Mouse (Mus musculus): ENCODE measurements around the gene Sprr2a3. TPM values are rescaled to one million over a fixed set of nuclear protein-coding genes. Genes with fewer than 3 reads are reported as not detected.

Gene Sprr2a3
- total RNA-seq (2023): not detected

DNA sequence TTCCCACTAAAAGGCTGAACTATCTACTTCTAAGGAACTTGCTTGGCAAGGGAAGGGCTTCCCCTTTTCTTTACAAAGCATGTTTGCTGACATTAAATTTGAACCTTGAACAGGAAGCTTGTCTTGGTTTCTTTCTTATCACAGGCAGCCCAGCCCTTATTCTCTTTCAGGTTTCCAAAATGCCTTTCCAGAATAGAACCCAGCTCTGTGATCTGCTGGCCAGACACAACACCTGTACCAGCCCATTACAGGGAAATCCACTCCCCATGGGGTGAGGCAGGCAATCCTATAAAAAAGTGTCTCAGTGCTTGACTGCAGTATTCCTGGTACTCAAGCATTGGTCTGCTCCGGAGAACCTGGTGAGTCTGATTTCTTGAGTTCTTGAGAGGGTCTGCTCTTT is at the start of gene Sprr2a3:
Sprr2a3 (plus strand) TSS at position 317 of the 400 bp plus-strand sequence.

DNA sequence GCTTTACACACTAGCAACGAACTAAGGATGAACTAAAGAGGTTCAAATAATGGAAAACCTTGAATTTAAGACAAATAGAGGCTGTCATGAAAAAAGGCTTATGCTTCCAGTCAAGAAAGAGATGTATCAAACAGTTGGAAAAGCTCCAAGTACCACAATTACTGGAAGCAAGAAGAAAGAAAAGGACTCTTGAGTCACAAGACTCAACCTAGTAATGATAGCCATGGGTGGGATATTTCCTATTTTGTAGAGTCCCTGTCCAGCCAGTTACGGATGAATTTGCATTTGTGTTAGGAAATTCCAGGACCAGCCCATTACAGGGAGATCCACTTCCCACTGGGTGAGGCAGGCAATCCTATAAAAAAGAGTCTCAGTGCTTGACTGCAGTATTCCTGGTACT is 31.1 kb downstream of the Sprr2a3 start, which contains the start of gene Sprr2b:
Sprr2b (plus strand) TSS at position 301 of the 400 bp plus-strand sequence.

DNA sequence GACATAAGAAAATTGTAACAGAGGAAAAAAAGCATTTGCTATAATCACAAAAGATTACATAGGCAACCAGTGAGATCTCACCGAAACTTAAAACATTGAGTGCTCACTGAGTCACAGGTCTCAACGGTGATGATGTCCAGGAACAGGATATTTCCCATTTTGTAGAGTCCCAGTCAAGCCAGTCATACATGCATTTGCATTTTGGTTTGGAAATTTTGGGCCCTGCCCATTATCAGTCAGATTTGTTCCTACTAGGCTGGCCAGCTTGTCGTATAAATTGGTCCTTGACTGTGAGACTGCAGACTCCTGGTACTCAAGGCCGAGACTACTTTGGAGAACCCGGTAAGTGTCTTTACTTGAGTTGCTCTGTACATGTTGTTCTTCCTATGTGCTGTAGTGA is 53.6 kb downstream of the Sprr2a3 start, which contains the start of gene Sprr2d:
Sprr2d (plus strand) TSS at position 301 of the 400 bp plus-strand sequence.

Other genes with a start within 250 kb of the Sprr2a3 start
- not detected for gene Lor, start 202.3 kb upstream of the Sprr2a3 start, total RNA-seq (2023)
- not detected for gene Prr9, start 161.5 kb upstream of the Sprr2a3 start, total RNA-seq (2023)
- not detected for gene Lelp1, start 142.7 kb upstream of the Sprr2a3 start, total RNA-seq (2023)
- gene Sprr2a1, start 69.6 kb upstream of the Sprr2a3 start, total RNA-seq (2023): not detected
- not detected for gene Sprr2a2, start 69.5 kb upstream of the Sprr2a3 start, total RNA-seq (2023)
- gene Sprr2b, start 31.2 kb downstream of the Sprr2a3 start, total RNA-seq (2023): not detected
- gene Sprr2d, start 53.7 kb downstream of the Sprr2a3 start, total RNA-seq (2023): not detected
- gene Sprr2e, start 66.7 kb downstream of the Sprr2a3 start, total RNA-seq (2023): not detected
- not detected for gene Sprr2f, start 79.8 kb downstream of the Sprr2a3 start, total RNA-seq (2023)
- not detected for gene Sprr2h, start 100.3 kb downstream of the Sprr2a3 start, total RNA-seq (2023)
- not detected for gene Sprr2i, start 122.6 kb downstream of the Sprr2a3 start, total RNA-seq (2023)
- gene Sprr2j-ps, start 132.7 kb downstream of the Sprr2a3 start, total RNA-seq (2023): not detected
- gene Gm9774, start 144.0 kb downstream of the Sprr2a3 start, total RNA-seq (2023): under 1 TPM in 1 of 2 experiments, not detected in 1; 0.90 TPM
- not detected for gene Sprr2k, start 147.2 kb downstream of the Sprr2a3 start, total RNA-seq (2023)
- not detected for gene Sprr1b, start 153.4 kb downstream of the Sprr2a3 start, total RNA-seq (2023)
- not detected for gene Sprr3, start 173.3 kb downstream of the Sprr2a3 start, total RNA-seq (2023)
- gene Sprr1a, start 200.5 kb downstream of the Sprr2a3 start, total RNA-seq (2023): not detected
- not detected for gene Sprr4, start 215.1 kb downstream of the Sprr2a3 start, total RNA-seq (2023)
- gene 2310046K23Rik, start 249.1 kb downstream of the Sprr2a3 start, total RNA-seq (2023): not detected

All from T-cell, adult 66 days (primary cell).